Mouse (Mus musculus) forebrain, embryonic 16.5 days (tissue): ENCODE data around the gene Trpm6. TPM values are rescaled to one million over a fixed set of nuclear protein-coding genes. Genes with fewer than 3 reads are reported as not detected.

Source experiments
- ATAC-seq: fragments of 200-750 bp; cut with Nextera tagmentation; 2 replicates; pipeline ENCODE4 v1.8.0; 2017; ENCODE audit warnings: mild to moderate bottlenecking, moderate library complexity
- H3K27ac ChIP-seq: fragments of 300-500 bp; sonication (generic); 2 replicates; pipeline ENCODE4 v1.5.1; 2014; ENCODE audit warnings: low read length, control low read depth
- H3K27me3 ChIP-seq: fragments of 300-500 bp; sonication (generic); replicated peaks from 2 replicates; pipeline ENCODE4 v1.6.1; 2014; ENCODE audit warnings: low read length; ENCODE audit not compliant: control insufficient read depth, insufficient read depth
- H3K36me3 ChIP-seq: fragments of 300-500 bp; sonication (generic); 2 replicates; pipeline ENCODE4 v1.6.1; 2014; ENCODE audit not compliant: control insufficient read depth, insufficient read depth
- H3K4me1 ChIP-seq: fragments of 300-500 bp; sonication (generic); replicated peaks from 2 replicates; pipeline ENCODE4 v1.6.1; 2014; ENCODE audit warnings: low read length; ENCODE audit not compliant: control insufficient read depth, insufficient read depth
- H3K4me2 ChIP-seq: fragments of 300-500 bp; sonication (generic); 2 replicates; pipeline ENCODE4 v1.6.1; 2014; ENCODE audit warnings: mild to moderate bottlenecking, low read length, control low read depth
- H3K4me3 ChIP-seq: fragments of 300-500 bp; sonication (generic); replicated peaks from 2 replicates; pipeline ENCODE4 v1.5.1; 2014; ENCODE audit warnings: mild to moderate bottlenecking, low read length, control low read depth
- H3K9ac ChIP-seq: fragments of 300-500 bp; sonication (generic); replicated peaks from 2 replicates; pipeline ENCODE4 v1.6.1; 2014; ENCODE audit warnings: low read depth, low read length, control low read depth
- H3K9me3 ChIP-seq: fragments of 300-500 bp; sonication (generic); 2 replicates; pipeline ENCODE4 v1.6.1; 2016; ENCODE audit warnings: low read length; ENCODE audit not compliant: control insufficient read depth
- WGBS: fragments of 180-500 bp; shearing (Covaris S2); extraction: QIAGEN DNeasy Blood & Tissue Kit; methylation state at CpG from one replicate; pipeline ENCODE4 v1.1.7; 2014; 5-methylcytosine and 5-hydroxymethylcytosine counted together
- polyA plus RNA-seq: library from polyadenylated mRNA; unstranded; fragments of >200 nt; fragmentation: Nextera tagmentation; extraction: Ambion mirVana; gene quantifications from 2 replicates; pipeline ENCODE4 v1.2.1, GENCODE M21; 2015

The Trpm6 gene
- polyA plus RNA-seq, 1 experiment from 2014 or later: 0.33 TPM

DNA sequence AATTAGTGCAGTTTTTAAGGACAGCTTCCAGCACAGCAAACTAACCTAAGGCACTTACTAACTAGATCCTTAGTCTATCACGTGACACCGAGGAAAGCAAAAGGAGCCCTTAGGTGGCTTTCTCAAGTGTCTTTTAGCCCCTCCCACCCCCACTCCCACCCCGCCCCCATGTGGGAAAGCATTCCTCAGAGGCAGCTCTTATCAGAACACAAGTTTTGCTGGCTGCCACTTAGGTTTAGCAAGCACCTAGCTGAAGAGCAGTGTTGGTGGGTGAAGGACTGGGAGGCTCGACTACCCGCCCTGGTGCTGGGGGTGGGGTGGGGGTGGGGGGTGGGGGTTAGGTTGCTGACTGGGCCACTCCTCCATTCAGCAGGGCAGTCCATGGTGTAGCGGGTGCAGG, 8.5 kb downstream of the Trpm6 start:
- H3K4me3 ChIP-seq: no peak overlapping the region
- H3K27ac ChIP-seq: no peak overlapping the region
- ATAC-seq: no peak
- no peaks in the 10 kb centered on the region for H3K4me1 ChIP-seq
- H3K4me2 ChIP-seq: no peak overlapping the region
- 38% methylated on average over 6 of the region's 6 CpGs for WGBS
- H3K9me3 ChIP-seq: no peaks in the 10 kb centered on the region
- H3K27me3 ChIP-seq: no peaks in the 10 kb centered on the region
- no peak overlapping the region for H3K9ac ChIP-seq
- H3K36me3 ChIP-seq: no peaks in the 10 kb centered on the region

DNA sequence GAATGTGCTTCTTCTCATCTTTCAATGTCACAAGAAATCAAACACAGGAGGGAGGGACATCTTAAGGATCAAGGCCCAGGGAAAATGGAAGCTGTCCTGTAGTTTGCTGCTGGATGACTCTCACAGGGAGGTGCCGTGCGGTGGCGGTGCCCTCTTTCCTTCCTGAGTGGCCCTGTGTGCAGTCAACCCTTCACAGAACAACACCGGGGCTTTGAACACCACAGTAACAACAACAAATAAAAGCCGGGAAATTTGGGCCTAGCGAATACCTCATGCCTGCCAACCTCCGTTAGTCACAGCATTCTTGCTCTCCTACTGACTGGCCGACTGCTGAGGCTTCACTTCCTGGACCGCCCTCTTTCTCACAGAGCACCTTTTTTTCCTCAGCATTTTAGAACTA, 9.1 kb downstream of the Trpm6 start:
- no peak for ATAC-seq
- H3K4me1 ChIP-seq: no peaks in the 10 kb centered on the region
- WGBS: 28% methylated on average over 9 of the region's 9 CpGs

GRCm38 (mm10) chr19:18766399-18766798, 16.6 kb downstream of the Trpm6 start:
- Histone ChIP-seq H3K36me3 (no peaks in the 10 kb centered on the region), H3K4me1 (no peaks in the 10 kb centered on the region), H3K27ac (no peak overlapping the region), H3K9me3 (no peaks in the 10 kb centered on the region), H3K9ac (no peak overlapping the region), H3K27me3 (no peaks in the 10 kb centered on the region), H3K4me2 (no peak overlapping the region), H3K4me3 (no peak overlapping the region)
- 85% methylated on average over 5 of the region's 5 CpGs for WGBS
- no peak for ATAC-seq

More for the DNA sequence above, 9.1 kb downstream of the Trpm6 start:
- no peak overlapping the region for H3K4me3 ChIP-seq
- no peaks in the 10 kb centered on the region for H3K36me3 ChIP-seq
- no peaks in the 10 kb centered on the region for H3K9me3 ChIP-seq
- H3K27ac ChIP-seq: no peak overlapping the region
- no peak overlapping the region for H3K4me2 ChIP-seq
- H3K9ac ChIP-seq: no peak overlapping the region
- no peaks in the 10 kb centered on the region for H3K27me3 ChIP-seq

DNA sequence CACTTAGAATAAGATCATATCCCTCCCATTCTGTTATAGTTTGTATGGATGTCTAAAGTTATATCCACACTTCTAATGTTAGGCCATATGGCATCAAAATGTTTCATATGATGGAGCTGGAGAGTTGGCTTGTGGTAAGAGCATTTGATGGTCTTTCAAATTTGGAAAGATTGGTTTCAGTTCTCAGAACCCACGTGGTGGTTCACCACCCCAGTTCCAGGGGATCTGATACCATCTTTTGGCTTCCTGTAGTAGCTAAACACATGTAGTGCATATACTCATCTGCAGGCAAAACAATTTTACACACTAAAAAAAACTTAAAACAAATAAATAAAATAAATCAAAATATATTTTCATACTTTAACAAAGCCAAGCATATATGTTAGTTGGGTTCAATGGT, 21.3 kb downstream of the Trpm6 start:
- no peak overlapping the region for H3K27ac ChIP-seq
- no peak overlapping the region for H3K4me2 ChIP-seq
- H3K4me3 ChIP-seq: no peak overlapping the region
- ATAC-seq: no peak
- no peaks in the 10 kb centered on the region for H3K27me3 ChIP-seq
- H3K9me3 ChIP-seq: no peaks in the 10 kb centered on the region
- H3K9ac ChIP-seq: no peak overlapping the region
- no peaks in the 10 kb centered on the region for H3K4me1 ChIP-seq
- H3K36me3 ChIP-seq: no peaks in the 10 kb centered on the region
- WGBS: 79% methylated on average over 1 of the region's 1 CpGs

DNA sequence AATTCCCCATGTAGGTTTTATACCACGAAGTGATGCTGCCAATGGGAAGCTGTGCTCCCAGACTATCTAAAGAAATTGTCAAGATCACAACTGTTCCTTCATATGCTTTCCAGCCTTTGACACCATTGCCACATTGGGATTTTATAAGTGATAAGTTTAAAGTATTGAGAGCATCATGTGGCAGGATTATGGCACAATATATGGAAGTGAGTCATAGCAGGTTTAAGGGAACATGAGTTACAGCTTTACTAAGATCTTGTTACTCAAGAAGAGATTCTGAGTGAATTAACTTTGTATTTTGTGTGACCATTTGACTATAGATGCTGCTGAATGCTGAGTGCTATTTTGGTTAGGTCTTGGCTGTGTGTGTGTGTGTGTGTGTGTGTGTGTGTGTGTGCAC, 21.8 kb downstream of the Trpm6 start:
- Histone ChIP-seq H3K4me3 (no peak overlapping the region), H3K9me3 (no peaks in the 10 kb centered on the region), H3K36me3 (no peaks in the 10 kb centered on the region), H3K9ac (no peak overlapping the region), H3K27me3 (no peaks in the 10 kb centered on the region), H3K27ac (no peak overlapping the region), H3K4me2 (no peak overlapping the region), H3K4me1 (no peaks in the 10 kb centered on the region)
- 79% methylated on average over 1 of the region's 1 CpGs for WGBS
- ATAC-seq: no peak

- 91% methylated on average over 5 of the region's 5 CpGs for WGBS
- H3K4me2 ChIP-seq: no peak overlapping the region
- H3K9me3 ChIP-seq: no peaks in the 10 kb centered on the region
- no peaks in the 10 kb centered on the region for H3K36me3 ChIP-seq
- no peak overlapping the region for H3K9ac ChIP-seq
- no peaks in the 10 kb centered on the region for H3K4me1 ChIP-seq
- H3K4me3 ChIP-seq: no peak overlapping the region
- no peaks in the 10 kb centered on the region for H3K27me3 ChIP-seq
- H3K27ac ChIP-seq: no peak overlapping the region
- no peak for ATAC-seq
Observed at GRCm38 (mm10) chr19:18772888-18773488, 23.2 kb downstream of the Trpm6 start.

GRCm38 (mm10) chr19:18774085-18774484, 24.3 kb downstream of the Trpm6 start:
- Histone ChIP-seq H3K4me2 (no peak overlapping the region), H3K36me3 (no peaks in the 10 kb centered on the region), H3K4me3 (no peak overlapping the region), H3K27ac (no peak overlapping the region), H3K9ac (no peak overlapping the region), H3K27me3 (no peaks in the 10 kb centered on the region), H3K4me1 (no peaks in the 10 kb centered on the region), H3K9me3 (no peaks in the 10 kb centered on the region)
- 69% methylated on average over 1 of the region's 1 CpGs for WGBS
- ATAC-seq: no peak

DNA sequence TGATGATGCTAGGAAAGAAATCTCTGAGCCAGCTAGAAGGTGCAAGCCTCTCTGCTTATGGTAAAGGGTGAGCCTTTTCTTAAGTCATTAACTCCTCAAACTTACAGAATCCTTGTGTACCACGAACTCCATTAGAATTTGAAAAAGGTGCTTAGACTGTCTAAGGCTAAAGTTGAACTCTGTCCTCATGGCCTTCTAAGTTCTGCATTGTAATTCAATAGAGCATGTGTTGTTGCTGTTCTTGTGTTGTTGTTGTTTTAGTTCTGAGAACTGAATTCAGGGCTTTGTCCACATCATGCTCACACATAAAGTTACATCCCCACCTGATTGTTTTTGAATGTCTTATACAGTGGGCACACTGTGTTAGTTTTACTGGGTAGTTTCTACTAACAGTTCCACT, 49.9 kb downstream of the Trpm6 start:
- Histone ChIP-seq H3K4me2 (no peak overlapping the region), H3K4me3 (no peak overlapping the region), H3K9ac (no peak overlapping the region), H3K27ac (no peak overlapping the region), H3K9me3 (no peaks in the 10 kb centered on the region), H3K4me1 (no peaks in the 10 kb centered on the region), H3K36me3 (no peaks in the 10 kb centered on the region), H3K27me3 (no peaks in the 10 kb centered on the region)
- ATAC-seq: no peak
- 68% methylated on average over 1 of the region's 1 CpGs for WGBS

DNA sequence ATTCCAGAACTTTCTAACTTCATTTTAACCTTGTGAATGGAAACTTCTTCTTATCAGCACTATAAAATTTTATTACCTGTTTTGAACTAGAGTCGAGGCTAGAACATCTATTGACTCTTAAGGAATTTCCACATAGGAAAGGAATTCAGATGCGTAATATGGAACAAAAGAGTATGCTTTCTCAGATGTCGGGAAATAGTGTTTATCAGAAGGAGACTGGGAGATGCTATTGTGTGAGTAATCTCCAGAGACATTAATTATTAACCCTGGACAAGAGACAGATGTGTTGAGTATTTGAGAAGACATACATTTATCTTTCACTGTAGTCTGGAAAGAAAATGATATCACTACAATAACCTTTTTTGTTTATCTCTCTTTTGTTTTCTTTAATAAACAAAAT, 61.5 kb downstream of the Trpm6 start:
- H3K4me1 ChIP-seq: no peaks in the 10 kb centered on the region
- H3K27me3 ChIP-seq: no peaks in the 10 kb centered on the region
- no peak overlapping the region for H3K9ac ChIP-seq
- no peaks in the 10 kb centered on the region for H3K36me3 ChIP-seq
- no peak for ATAC-seq
- H3K9me3 ChIP-seq: no peaks in the 10 kb centered on the region
- H3K27ac ChIP-seq: no peak overlapping the region
- H3K4me2 ChIP-seq: no peak overlapping the region
- no peak overlapping the region for H3K4me3 ChIP-seq
- 85% methylated on average over 3 of the region's 3 CpGs for WGBS

- no peak overlapping the region for H3K27ac ChIP-seq
- no peaks in the 10 kb centered on the region for H3K4me1 ChIP-seq
- H3K4me3 ChIP-seq: no peak overlapping the region
- H3K9ac ChIP-seq: no peak overlapping the region
- no peaks in the 10 kb centered on the region for H3K36me3 ChIP-seq
- no peaks in the 10 kb centered on the region for H3K9me3 ChIP-seq
- no peaks in the 10 kb centered on the region for H3K27me3 ChIP-seq
- 84% methylated on average over 13 of the region's 13 CpGs for WGBS
- no peak overlapping the region for H3K4me2 ChIP-seq
- ATAC-seq: no peak
Observed at GRCm38 (mm10) chr19:18815170-18815569, 65.4 kb downstream of the Trpm6 start.
